Mouse (Mus musculus): Measurements from ENCODE around the gene Rab3il1. TPM values are rescaled to one million over a fixed set of nuclear protein-coding genes. Genes with fewer than 3 reads are reported as not detected.

Gene Rab3il1
- polyA plus RNA-seq, 1 experiment from 2014 or later = 34.6 TPM

- H3K27ac ChIP-seq (ENCODE audit: low read length) = no peak overlapping the region
- H3K4me1 ChIP-seq (ENCODE audit: insufficient read depth, low read length) = peaks cover 27% of the 10 kb centered on the region
- no peak overlapping the region for H3K4me3 ChIP-seq (ENCODE audit: low read length)
- H3K9ac ChIP-seq (replicated peaks; ENCODE audit: low read length) = no peak overlapping the region
- 67% methylated on average over 1 of the region's 1 CpGs for WGBS
- H3K27me3 ChIP-seq (ENCODE audit: insufficient read depth, low read length) = no peaks in the 10 kb centered on the region
- H3K36me3 ChIP-seq (ENCODE audit: insufficient read depth, low read length) = no peaks in the 10 kb centered on the region
- H3K9me3 ChIP-seq (ENCODE audit: low read length) = no peaks in the 10 kb centered on the region
- no peak for ATAC-seq (ENCODE audit: low FRiP score, low TSS enrichment)
- H3K4me2 ChIP-seq (replicated peaks; ENCODE audit: low read depth, low read length) = no peak overlapping the region
Observed at GRCm38 (mm10) chr19:10011408-10011807, 9.9 kb downstream of the Rab3il1 start.

GRCm38 (mm10) chr19:10012827-10013278, 11.4 kb downstream of the Rab3il1 start:
- ATAC-seq (ENCODE audit: low FRiP score, low TSS enrichment) = peak; percentile 64

GRCm38 (mm10) chr19:10013348-10013747, 11.9 kb downstream of the Rab3il1 start:
- peaks cover 34% of the 10 kb centered on the region for H3K4me1 ChIP-seq (ENCODE audit: insufficient read depth, low read length)
- H3K27me3 ChIP-seq (ENCODE audit: insufficient read depth, low read length) = no peaks in the 10 kb centered on the region
- H3K36me3 ChIP-seq (ENCODE audit: insufficient read depth, low read length) = no peaks in the 10 kb centered on the region
- no peaks in the 10 kb centered on the region for H3K9me3 ChIP-seq (ENCODE audit: low read length)
- no peak overlapping the region; the same call in 1 of the 2 replicates for H3K9ac ChIP-seq (replicated peaks; ENCODE audit: low read length)
- H3K4me2 ChIP-seq (replicated peaks; ENCODE audit: low read depth, low read length) = no peak overlapping the region
- peak overlapping the region; percentile 88 for H3K27ac ChIP-seq (ENCODE audit: low read length)
- no peak for ATAC-seq (ENCODE audit: low FRiP score, low TSS enrichment)
- 21% methylated on average over 3 of the region's 3 CpGs for WGBS
- H3K4me3 ChIP-seq (ENCODE audit: low read length) = no peak overlapping the region

More at GRCm38 (mm10) chr19:10012827-10013278, 11.4 kb downstream of the Rab3il1 start:
- no peak overlapping the region for H3K4me3 ChIP-seq (ENCODE audit: low read length)
- peak overlapping the region; percentile 88 for H3K27ac ChIP-seq (ENCODE audit: low read length)
- 0 out of 2 replicates have a peak overlapping the region, but pooled peaks have one; percentile 3 for H3K4me2 ChIP-seq (replicated peaks; ENCODE audit: low read depth, low read length)
- H3K9me3 ChIP-seq (ENCODE audit: low read length) = no peaks in the 10 kb centered on the region
- no peaks in the 10 kb centered on the region for H3K36me3 ChIP-seq (ENCODE audit: insufficient read depth, low read length)
- WGBS = 13% methylated on average over 6 of the region's 6 CpGs
- H3K4me1 ChIP-seq (ENCODE audit: insufficient read depth, low read length) = peaks cover 32% of the 10 kb centered on the region
- H3K9ac ChIP-seq (replicated peaks; ENCODE audit: low read length) = no peak overlapping the region; the same call in 1 of the 2 replicates
- no peaks in the 10 kb centered on the region for H3K27me3 ChIP-seq (ENCODE audit: insufficient read depth, low read length)

GRCm38 (mm10) chr19:10013913-10014312, 12.4 kb downstream of the Rab3il1 start:
- ATAC-seq (ENCODE audit: low FRiP score, low TSS enrichment) = peak; percentile 12; the same call in 1 of the 2 replicates
- 35% methylated on average over 5 of the region's 5 CpGs for WGBS
- H3K9me3 ChIP-seq (ENCODE audit: low read length) = no peaks in the 10 kb centered on the region
- peaks cover 39% of the 10 kb centered on the region for H3K4me1 ChIP-seq (ENCODE audit: insufficient read depth, low read length)
- no peak overlapping the region for H3K4me2 ChIP-seq (replicated peaks; ENCODE audit: low read depth, low read length)
- H3K27ac ChIP-seq (ENCODE audit: low read length) = peak overlapping the region; percentile 88
- H3K9ac ChIP-seq (replicated peaks; ENCODE audit: low read length) = no peak overlapping the region
- no peak overlapping the region for H3K4me3 ChIP-seq (ENCODE audit: low read length)
- no peaks in the 10 kb centered on the region for H3K36me3 ChIP-seq (ENCODE audit: insufficient read depth, low read length)
- no peaks in the 10 kb centered on the region for H3K27me3 ChIP-seq (ENCODE audit: insufficient read depth, low read length)

GRCm38 (mm10) chr19:10014824-10015223, 13.4 kb downstream of the Rab3il1 start:
- Histone ChIP-seq H3K4me2 (replicated peaks; ENCODE audit: low read depth, low read length) (no peak overlapping the region), H3K27ac (ENCODE audit: low read length) (no peak overlapping the region), H3K4me3 (ENCODE audit: low read length) (no peak overlapping the region), H3K36me3 (ENCODE audit: insufficient read depth, low read length) (no peaks in the 10 kb centered on the region), H3K4me1 (ENCODE audit: insufficient read depth, low read length) (peaks cover 47% of the 10 kb centered on the region), H3K9ac (replicated peaks; ENCODE audit: low read length) (no peak overlapping the region), H3K27me3 (ENCODE audit: insufficient read depth, low read length) (no peaks in the 10 kb centered on the region), H3K9me3 (ENCODE audit: low read length) (no peaks in the 10 kb centered on the region)
- 67% methylated on average over 13 of the region's 13 CpGs for WGBS
- no peak for ATAC-seq (ENCODE audit: low FRiP score, low TSS enrichment)

- Histone ChIP-seq H3K4me1 (ENCODE audit: insufficient read depth, low read length) (peaks cover 47% of the 10 kb centered on the region), H3K4me3 (ENCODE audit: low read length) (no peak overlapping the region), H3K27me3 (ENCODE audit: insufficient read depth, low read length) (no peaks in the 10 kb centered on the region), H3K4me2 (replicated peaks; ENCODE audit: low read depth, low read length) (no peak overlapping the region), H3K9me3 (ENCODE audit: low read length) (no peaks in the 10 kb centered on the region), H3K9ac (replicated peaks; ENCODE audit: low read length) (no peak overlapping the region), H3K36me3 (ENCODE audit: insufficient read depth, low read length) (no peaks in the 10 kb centered on the region), H3K27ac (ENCODE audit: low read length) (no peak overlapping the region)
- WGBS = 77% methylated on average over 4 of the region's 4 CpGs
- no peak for ATAC-seq (ENCODE audit: low FRiP score, low TSS enrichment)
Observed at GRCm38 (mm10) chr19:10015442-10015841, 14.0 kb downstream of the Rab3il1 start.

GRCm38 (mm10) chr19:10016151-10016550, 14.7 kb downstream of the Rab3il1 start:
- WGBS = 83% methylated on average over 4 of the region's 4 CpGs
- Histone ChIP-seq H3K9ac (replicated peaks; ENCODE audit: low read length) (no peak overlapping the region), H3K27me3 (ENCODE audit: insufficient read depth, low read length) (no peaks in the 10 kb centered on the region), H3K4me1 (ENCODE audit: insufficient read depth, low read length) (peaks cover 47% of the 10 kb centered on the region), H3K4me3 (ENCODE audit: low read length) (no peak overlapping the region), H3K9me3 (ENCODE audit: low read length) (no peaks in the 10 kb centered on the region), H3K4me2 (replicated peaks; ENCODE audit: low read depth, low read length) (no peak overlapping the region), H3K36me3 (ENCODE audit: insufficient read depth, low read length) (no peaks in the 10 kb centered on the region), H3K27ac (ENCODE audit: low read length) (no peak overlapping the region)
- ATAC-seq (ENCODE audit: low FRiP score, low TSS enrichment) = no peak

GRCm38 (mm10) chr19:10017637-10018526, 16.4 kb downstream of the Rab3il1 start:
- H3K27ac ChIP-seq (ENCODE audit: low read length) = peak overlapping the region; percentile 60
- peak overlapping the region; percentile 61 for H3K4me3 ChIP-seq (ENCODE audit: low read length)
- whole genome bisulfite sequencing = 7% methylated on average over 42 of the region's 44 CpGs
- H3K9ac ChIP-seq (replicated peaks; ENCODE audit: low read length) = peak overlapping the region; percentile 72
- ATAC-seq (ENCODE audit: low FRiP score, low TSS enrichment) = peak; percentile 91
- no peaks in the 10 kb centered on the region for H3K36me3 ChIP-seq (ENCODE audit: insufficient read depth, low read length)
- no peaks in the 10 kb centered on the region for H3K9me3 ChIP-seq (ENCODE audit: low read length)
- H3K4me1 ChIP-seq (ENCODE audit: insufficient read depth, low read length) = peaks cover 54% of the 10 kb centered on the region
- no peaks in the 10 kb centered on the region for H3K27me3 ChIP-seq (ENCODE audit: insufficient read depth, low read length)
- H3K4me2 ChIP-seq (replicated peaks; ENCODE audit: low read depth, low read length) = peak overlapping the region; percentile 91

- 2% methylated on average over 3 of the region's 3 CpGs for WGBS
- Histone ChIP-seq H3K27me3 (ENCODE audit: insufficient read depth, low read length) (no peaks in the 10 kb centered on the region), H3K9ac (replicated peaks; ENCODE audit: low read length) (peak overlapping the region; percentile 72), H3K9me3 (ENCODE audit: low read length) (no peaks in the 10 kb centered on the region), H3K4me1 (ENCODE audit: insufficient read depth, low read length) (peaks cover 52% of the 10 kb centered on the region), H3K4me2 (replicated peaks; ENCODE audit: low read depth, low read length) (peak overlapping the region; percentile 91), H3K27ac (ENCODE audit: low read length) (peak overlapping the region; percentile 27; the same call in 1 of the 2 replicates), H3K4me3 (ENCODE audit: low read length) (peak overlapping the region; percentile 61), H3K36me3 (ENCODE audit: insufficient read depth, low read length) (no peaks in the 10 kb centered on the region)
- ATAC-seq (ENCODE audit: low FRiP score, low TSS enrichment) = no peak
Observed at GRCm38 (mm10) chr19:10018527-10018818, 17.0 kb downstream of the Rab3il1 start.

GRCm38 (mm10) chr19:10019214-10019760, 17.8 kb downstream of the Rab3il1 start:
- no peaks in the 10 kb centered on the region for H3K9me3 ChIP-seq (ENCODE audit: low read length)
- peak overlapping the region; percentile 61 for H3K4me3 ChIP-seq (ENCODE audit: low read length)
- H3K4me1 ChIP-seq (ENCODE audit: insufficient read depth, low read length) = peaks cover 51% of the 10 kb centered on the region
- 62% methylated on average over 4 of the region's 4 CpGs for WGBS
- no peaks in the 10 kb centered on the region for H3K36me3 ChIP-seq (ENCODE audit: insufficient read depth, low read length)
- peak overlapping the region; percentile 91 for H3K4me2 ChIP-seq (replicated peaks; ENCODE audit: low read depth, low read length)
- ATAC-seq (ENCODE audit: low FRiP score, low TSS enrichment) = no peak
- H3K27ac ChIP-seq (ENCODE audit: low read length) = no peak overlapping the region
- H3K27me3 ChIP-seq (ENCODE audit: insufficient read depth, low read length) = no peaks in the 10 kb centered on the region
- peak overlapping the region; percentile 72 for H3K9ac ChIP-seq (replicated peaks; ENCODE audit: low read length)
